Mouse (Mus musculus): ENCODE measurements around the gene Rara. TPM values are rescaled to one million over a fixed set of nuclear protein-coding genes. Genes with fewer than 3 reads are reported as not detected.

The Rara gene
- polyA plus RNA-seq, 1 experiment: 18.0 TPM

DNA sequence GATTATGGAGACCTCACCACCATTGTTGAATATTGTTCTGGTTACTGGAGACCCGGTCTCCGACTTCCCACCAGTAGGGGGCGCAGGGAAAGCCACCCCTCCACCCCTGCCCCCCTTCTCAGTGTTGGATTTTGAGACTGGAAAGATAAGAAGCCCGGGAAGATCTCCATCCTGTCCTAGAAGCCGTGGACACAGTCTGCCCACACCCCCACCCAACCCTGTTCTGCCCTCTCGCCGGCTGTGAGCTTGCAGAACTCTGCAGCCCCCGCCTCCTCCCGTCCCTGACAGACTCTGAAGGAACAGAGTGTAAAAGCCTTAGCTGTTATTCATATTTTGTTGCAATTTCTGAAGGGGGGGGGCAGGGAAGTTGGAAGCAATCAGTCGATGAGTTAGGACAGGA lies 26.8 kb downstream of the Rara start:
- no peak for TF ChIP-seq POLR2A (IDR thresholded peaks at IDR 0.05; ENCODE audit: low read depth, low read length)
- TF ChIP-seq CTCF (conservative IDR thresholded peaks at IDR 0.05; ENCODE audit: insufficient read depth, insufficient read length, low read depth, low read length): peak; percentile 57
- WGBS: 15% methylated on average over 10 of the region's 10 CpGs
- Histone ChIP-seq H3K4me3 (ENCODE audit: insufficient read depth, low read depth, low read length) (no peak overlapping the region), H3K27ac (ENCODE audit: insufficient read depth, low read depth, low read length) (peak overlapping the region; percentile 68; the same call in 1 of the 2 replicates), H3K36me3 (ENCODE audit: control insufficient read depth, insufficient read depth, low read length) (no peaks in the 10 kb centered on the region), H3K27me3 (replicated peaks; ENCODE audit: control insufficient read depth, insufficient read depth, low read length) (no peaks in the 10 kb centered on the region), H3K4me1 (ENCODE audit: control insufficient read depth, insufficient read depth, low read length) (peaks cover 49% of the 10 kb centered on the region)
- peak; percentile 84 for DNase-seq

DNA sequence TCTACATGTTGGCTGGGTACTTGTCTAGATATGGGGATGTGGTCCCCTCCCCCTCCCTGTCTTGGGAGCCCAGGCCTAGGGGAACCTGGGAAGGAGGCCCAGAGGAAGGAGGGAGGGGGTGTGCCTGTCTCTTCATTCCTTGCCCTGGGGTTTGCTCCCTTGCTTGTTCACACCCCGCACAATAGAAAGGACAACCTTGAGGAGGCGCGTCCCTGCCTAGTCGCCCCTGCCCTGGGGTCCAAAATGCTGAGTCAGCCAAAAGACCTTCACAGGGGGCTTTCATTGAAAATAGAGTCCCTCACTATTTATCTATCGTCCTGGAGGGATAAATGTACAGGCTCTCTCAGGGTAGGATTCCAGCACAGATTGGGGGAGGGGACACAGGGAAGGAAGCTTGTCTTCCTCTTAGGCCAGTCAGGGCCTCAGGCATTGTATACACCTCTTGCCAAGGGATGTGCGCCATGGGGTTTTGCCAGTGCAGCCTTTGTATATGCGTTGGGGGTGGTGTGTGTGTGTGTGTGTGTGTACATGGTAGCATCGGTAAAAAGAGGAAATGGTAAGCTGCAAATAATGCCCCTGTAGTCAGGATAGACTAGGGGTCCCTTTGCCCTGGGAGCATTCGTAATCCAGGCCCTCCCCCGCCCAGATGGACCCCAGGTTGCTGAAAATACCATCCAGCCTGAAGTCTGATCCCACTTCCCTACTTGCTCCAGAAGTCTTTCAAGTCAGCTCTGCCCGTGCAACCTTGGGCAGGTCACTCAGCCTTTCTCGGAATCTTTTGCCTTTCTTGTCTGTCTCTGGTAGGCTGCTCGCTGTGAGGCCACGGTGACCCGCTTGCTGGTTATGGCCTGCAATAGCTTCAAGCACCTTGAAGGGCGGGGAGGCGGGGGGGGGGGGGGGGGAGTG lies 27.4 kb downstream of the Rara start:
- Histone ChIP-seq H3K4me1 (ENCODE audit: control insufficient read depth, insufficient read depth, low read length) (peaks cover 44% of the 10 kb centered on the region), H3K27ac (ENCODE audit: insufficient read depth, low read depth, low read length) (peak overlapping the region; percentile 68), H3K36me3 (ENCODE audit: control insufficient read depth, insufficient read depth, low read length) (no peaks in the 10 kb centered on the region), H3K27me3 (replicated peaks; ENCODE audit: control insufficient read depth, insufficient read depth, low read length) (no peaks in the 10 kb centered on the region), H3K4me3 (ENCODE audit: insufficient read depth, low read depth, low read length) (no peak overlapping the region)
- peak; percentile 50 for DNase-seq
- WGBS: 30% methylated on average over 17 of the region's 17 CpGs
- TF ChIP-seq CTCF (conservative IDR thresholded peaks at IDR 0.05; ENCODE audit: insufficient read depth, insufficient read length, low read depth, low read length): no peak
- no peak for TF ChIP-seq POLR2A (IDR thresholded peaks at IDR 0.05; ENCODE audit: low read depth, low read length)

DNA sequence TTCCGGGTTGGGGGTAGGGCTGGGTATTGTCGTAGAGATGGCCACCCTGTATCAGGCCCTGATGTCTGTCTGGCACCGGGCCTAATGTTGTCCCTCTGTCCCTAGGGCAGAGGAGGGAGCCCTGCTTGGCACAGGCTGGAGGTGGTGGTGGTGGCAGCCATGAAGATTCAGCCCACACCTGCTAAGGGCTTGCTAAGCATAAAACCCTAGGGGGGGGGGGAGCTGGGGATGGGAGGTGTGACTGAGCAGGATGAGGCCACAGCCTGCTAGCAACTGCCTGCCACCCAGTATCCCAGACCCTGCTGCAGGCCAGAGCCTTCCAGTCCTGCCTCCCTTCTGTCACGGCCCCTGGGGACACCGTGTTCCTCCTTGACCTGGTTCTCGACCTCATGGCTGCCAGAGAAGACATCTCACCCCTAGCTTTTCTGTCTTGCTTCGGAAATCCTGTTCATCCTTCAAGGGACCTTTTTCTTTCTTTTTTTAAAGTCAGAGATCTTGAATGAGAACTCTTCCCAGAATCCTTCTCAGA lies 28.2 kb downstream of the Rara start:
- Histone ChIP-seq H3K27ac (ENCODE audit: insufficient read depth, low read depth, low read length) (no peak overlapping the region), H3K4me1 (ENCODE audit: control insufficient read depth, insufficient read depth, low read length) (peaks cover 38% of the 10 kb centered on the region), H3K4me3 (ENCODE audit: insufficient read depth, low read depth, low read length) (no peak overlapping the region), H3K36me3 (ENCODE audit: control insufficient read depth, insufficient read depth, low read length) (no peaks in the 10 kb centered on the region), H3K27me3 (replicated peaks; ENCODE audit: control insufficient read depth, insufficient read depth, low read length) (no peaks in the 10 kb centered on the region)
- DNase-seq: no peak
- 16% methylated on average over 7 of the region's 7 CpGs for WGBS
- TF ChIP-seq POLR2A (IDR thresholded peaks at IDR 0.05; ENCODE audit: low read depth, low read length): no peak
- TF ChIP-seq CTCF (conservative IDR thresholded peaks at IDR 0.05; ENCODE audit: insufficient read depth, insufficient read length, low read depth, low read length): no peak

DNA sequence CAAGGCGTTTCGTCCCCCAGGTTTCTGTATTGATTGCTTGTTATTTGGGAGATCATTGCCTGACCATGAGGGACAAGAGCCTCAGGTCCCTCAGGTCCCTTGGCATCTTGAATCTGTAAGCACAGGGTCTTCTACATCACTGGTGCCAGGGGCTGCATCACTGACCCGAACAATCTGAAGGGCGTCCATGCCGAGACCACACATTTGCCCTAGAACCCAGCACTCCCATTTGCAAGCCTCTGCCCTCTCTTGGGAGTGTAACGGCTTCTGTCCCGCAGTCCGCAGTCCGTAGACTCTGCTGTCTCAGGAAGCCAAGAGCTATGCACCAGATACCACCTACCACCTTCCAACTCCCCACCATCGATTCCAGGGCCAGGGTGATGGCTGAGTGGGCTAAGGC lies 28.7 kb downstream of the Rara start:
- no peak overlapping the region for H3K27ac ChIP-seq (ENCODE audit: insufficient read depth, low read depth, low read length)
- H3K36me3 ChIP-seq (ENCODE audit: control insufficient read depth, insufficient read depth, low read length): no peaks in the 10 kb centered on the region
- H3K27me3 ChIP-seq (replicated peaks; ENCODE audit: control insufficient read depth, insufficient read depth, low read length): no peaks in the 10 kb centered on the region
- peaks cover 37% of the 10 kb centered on the region for H3K4me1 ChIP-seq (ENCODE audit: control insufficient read depth, insufficient read depth, low read length)
- no peak overlapping the region for H3K4me3 ChIP-seq (ENCODE audit: insufficient read depth, low read depth, low read length)
- WGBS: 73% methylated on average over 10 of the region's 10 CpGs
- no peak for DNase-seq
- TF ChIP-seq CTCF (conservative IDR thresholded peaks at IDR 0.05; ENCODE audit: insufficient read depth, insufficient read length, low read depth, low read length) (no peak), POLR2A (IDR thresholded peaks at IDR 0.05; ENCODE audit: low read depth, low read length) (no peak)

DNA sequence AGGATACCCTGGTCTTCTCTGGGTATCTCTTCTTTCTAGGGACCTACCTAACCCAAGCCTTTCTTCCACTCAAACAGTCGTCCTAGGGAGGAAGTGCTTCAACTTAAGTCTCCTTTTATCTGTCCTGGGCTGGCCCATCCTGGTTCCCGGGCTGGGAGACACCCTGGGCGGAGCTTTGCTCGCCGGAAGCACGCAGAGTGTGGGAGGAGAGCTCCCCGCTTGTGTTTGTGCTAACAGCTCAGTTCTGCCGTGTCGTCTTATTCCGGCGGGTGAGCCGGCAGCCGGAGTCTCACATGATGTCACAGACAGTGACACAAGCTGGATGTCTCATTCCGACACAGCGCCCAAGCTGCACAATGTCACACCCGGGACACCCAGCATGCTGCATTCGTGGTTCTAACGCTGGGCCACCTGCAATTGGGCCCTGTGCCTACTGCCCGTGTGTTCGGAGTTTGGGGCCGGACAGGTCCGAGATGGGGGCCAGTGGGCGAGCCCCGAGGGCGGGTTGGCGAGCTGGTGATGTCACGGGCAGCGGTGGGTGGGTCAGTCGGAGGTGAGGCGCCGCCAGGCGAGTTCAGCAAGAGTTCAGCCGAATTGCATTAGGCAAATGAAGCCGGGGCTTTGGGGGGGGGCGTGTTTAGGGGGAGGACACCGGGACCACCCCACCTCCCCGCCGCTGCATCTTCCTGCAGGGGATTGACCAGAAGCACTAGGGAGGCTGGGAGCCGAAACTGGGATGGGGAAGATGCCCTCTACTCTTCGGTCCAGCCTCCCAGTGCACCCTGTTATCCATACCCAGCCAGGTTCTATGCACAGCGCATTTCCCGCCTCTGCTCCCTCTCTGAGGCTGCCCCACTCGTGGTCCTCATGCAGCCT lies 32.1 kb downstream of the Rara start:
- H3K4me1 ChIP-seq (ENCODE audit: control insufficient read depth, insufficient read depth, low read length): peaks cover 33% of the 10 kb centered on the region
- H3K27me3 ChIP-seq (replicated peaks; ENCODE audit: control insufficient read depth, insufficient read depth, low read length): no peaks in the 10 kb centered on the region
- H3K36me3 ChIP-seq (ENCODE audit: control insufficient read depth, insufficient read depth, low read length): no peaks in the 10 kb centered on the region
- peak overlapping the region; percentile 83 for H3K27ac ChIP-seq (ENCODE audit: insufficient read depth, low read depth, low read length)
- 6% methylated on average over 43 of the region's 43 CpGs for WGBS
- H3K4me3 ChIP-seq (ENCODE audit: insufficient read depth, low read depth, low read length): peak overlapping the region; percentile 87
- peak; percentile 93 for DNase-seq
- TF ChIP-seq CTCF (conservative IDR thresholded peaks at IDR 0.05; ENCODE audit: insufficient read depth, insufficient read length, low read depth, low read length) (no peak), POLR2A (IDR thresholded peaks at IDR 0.05; ENCODE audit: low read depth, low read length) (peak; percentile 85)

DNA sequence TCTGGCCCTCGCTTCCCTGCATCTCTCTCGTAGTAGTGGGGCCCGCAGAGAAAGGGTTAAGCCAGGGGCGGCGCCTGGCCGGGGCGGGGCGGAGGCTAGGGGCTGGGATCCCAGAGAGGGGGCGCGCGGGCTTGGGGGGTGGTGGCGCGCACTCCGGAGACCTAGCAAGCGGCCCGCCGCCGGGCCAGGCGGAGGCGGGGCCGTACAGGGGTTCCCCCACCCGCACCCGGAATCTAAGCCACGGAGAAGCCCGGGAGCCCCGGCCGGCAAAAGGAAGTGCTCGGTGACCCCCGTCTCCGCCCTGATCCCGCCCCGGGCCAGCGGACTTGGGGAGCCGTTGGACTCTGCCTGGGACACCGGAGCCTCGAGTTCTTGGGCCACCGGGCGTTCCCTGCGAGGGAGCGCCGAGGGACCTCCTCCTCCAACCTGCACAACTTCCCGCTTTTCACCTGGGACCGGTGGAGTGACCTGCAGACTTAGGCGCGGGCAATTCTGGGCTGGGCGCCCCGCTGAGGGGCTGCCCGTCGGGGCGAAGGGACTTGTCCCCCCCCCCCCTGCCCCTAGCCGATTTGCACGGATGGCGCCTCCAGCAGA lies 32.8 kb downstream of the Rara start:
- DNase-seq: peak; percentile 82

More for the DNA sequence above, 32.8 kb downstream of the Rara start:
- Histone ChIP-seq H3K27me3 (replicated peaks; ENCODE audit: control insufficient read depth, insufficient read depth, low read length) (no peaks in the 10 kb centered on the region), H3K36me3 (ENCODE audit: control insufficient read depth, insufficient read depth, low read length) (no peaks in the 10 kb centered on the region), H3K4me3 (ENCODE audit: insufficient read depth, low read depth, low read length) (peak overlapping the region; percentile 87), H3K4me1 (ENCODE audit: control insufficient read depth, insufficient read depth, low read length) (peaks cover 32% of the 10 kb centered on the region), H3K27ac (ENCODE audit: insufficient read depth, low read depth, low read length) (peak overlapping the region; percentile 83)
- no peak for TF ChIP-seq CTCF (conservative IDR thresholded peaks at IDR 0.05; ENCODE audit: insufficient read depth, insufficient read length, low read depth, low read length)
- TF ChIP-seq POLR2A (IDR thresholded peaks at IDR 0.05; ENCODE audit: low read depth, low read length): no peak
- 4% methylated on average over 52 of the region's 53 CpGs for WGBS

All from kidney, adult 2 months (tissue).